Mouse (Mus musculus) bone marrow, adult 2 months (tissue): ENCODE results near the gene Cd209f. TPM values are rescaled to one million over a fixed set of nuclear protein-coding genes. Genes with fewer than 3 reads are reported as not detected.
"Not testable (repeated sequence)": the region's sequence is repeated elsewhere in the genome, so short reads cannot be mapped to it uniquely, and the experiment has no call there.

ENCODE experiments used
- H3K27ac ChIP-seq: fragments of 200-500 bp; 2 replicates; pipeline ENCODE4 v1.5.1; 2012; ENCODE audit warnings: low read depth, mild to moderate bottlenecking, control low read depth, inconsistent platforms, low read length; ENCODE audit not compliant: control insufficient read depth, poor library complexity, insufficient read depth
- H3K4me1 ChIP-seq: fragments of 200-500 bp; 2 replicates; pipeline ENCODE4 v1.6.1; 2011; ENCODE audit warnings: low read length; ENCODE audit not compliant: control insufficient read depth, insufficient read depth
- H3K4me3 ChIP-seq: fragments of 200-500 bp; replicated peaks from 2 replicates; pipeline ENCODE3; 2011; ENCODE audit warnings: mild to moderate bottlenecking, low read depth, low read length, control low read depth; ENCODE audit not compliant: control insufficient read depth
- CTCF ChIP-seq: fragments of 200-500 bp; IDR thresholded peaks from 2 replicates; pipeline ENCODE4 v1.5.1; 2011; ENCODE audit warnings: low read length, control low read depth; ENCODE audit not compliant: control insufficient read depth, insufficient read depth
- POLR2A ChIP-seq: fragments of 200-500 bp; IDR thresholded peaks from 2 replicates; pipeline ENCODE4 v1.6.1; 2011; ENCODE audit warnings: low read depth, mild to moderate bottlenecking, control low read depth, low read length, borderline replicate concordance; ENCODE audit not compliant: control insufficient read depth
- WGBS: fragments of 180-500 bp; shearing (Covaris S2); methylation state at CpG from one replicate; pipeline ENCODE4 v1.1.7; 2018; 5-methylcytosine and 5-hydroxymethylcytosine counted together
- polyA plus RNA-seq: library from polyadenylated mRNA; stranded (reverse); fragments of >200 nt; gene quantifications from 2 replicates; pipeline ENCODE4 v1.2.4, GENCODE M21; 2011; ENCODE audit warnings: low replicate concordance; ENCODE audit not compliant: missing spikeins, insufficient read depth, insufficient read length

Gene Cd209f
- polyA plus RNA-seq, result 6.1 and 12.5 TPM in 2 replicates

DNA sequence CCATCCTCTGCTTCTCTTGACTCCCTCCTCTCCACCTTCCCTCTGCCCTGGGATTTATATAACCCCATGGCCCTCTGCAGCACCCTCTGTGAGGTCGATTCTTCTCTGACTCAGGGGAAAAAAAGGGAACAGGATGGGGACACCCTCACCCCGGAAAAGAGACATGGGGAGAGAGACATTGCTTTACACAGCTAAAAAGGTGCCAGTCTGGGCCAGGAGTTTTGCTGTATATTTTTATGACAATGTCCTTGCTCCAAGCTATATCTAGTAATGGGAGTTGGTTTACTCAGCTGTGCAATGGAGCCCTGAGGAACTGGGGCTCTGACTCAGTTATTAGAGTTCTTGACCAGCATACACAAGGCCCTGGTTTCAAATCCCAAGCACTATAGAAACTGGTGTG lies at the start of gene Cd209f:
Cd209f (minus strand) TSS at position 101 of the 400 bp plus-strand sequence.
- H3K4me3 ChIP-seq, H3K27ac ChIP-seq, H3K4me1 ChIP-seq: not testable (repeated sequence)
- 32% methylated on average over 2 of the region's 2 CpGs for WGBS

DNA sequence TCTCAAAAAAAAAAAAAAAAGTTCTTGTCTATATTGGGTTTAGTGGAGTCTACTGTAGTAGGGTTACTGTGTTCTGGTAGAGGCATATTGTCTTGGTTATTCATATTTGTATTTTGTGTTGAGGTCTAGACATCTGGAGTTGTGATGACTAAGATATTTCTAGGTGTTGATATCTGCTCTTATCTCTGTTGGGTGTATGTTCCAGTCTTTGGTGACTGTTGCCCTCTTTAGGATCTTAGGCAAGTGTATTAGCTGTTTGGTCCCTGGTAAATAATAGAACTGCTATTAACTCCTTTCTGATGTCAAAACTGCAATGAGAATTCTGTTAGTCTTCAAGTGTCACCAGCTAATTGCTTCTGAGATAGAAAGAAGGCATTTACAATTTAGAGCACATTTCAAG lies 49.2 kb upstream of the Cd209f start:
- no peak overlapping the region for H3K27ac ChIP-seq
- TF ChIP-seq POLR2A (no peak), CTCF (no peak)
- H3K4me1 ChIP-seq, result no peaks in the 10 kb centered on the region
- no peak overlapping the region for H3K4me3 ChIP-seq

DNA sequence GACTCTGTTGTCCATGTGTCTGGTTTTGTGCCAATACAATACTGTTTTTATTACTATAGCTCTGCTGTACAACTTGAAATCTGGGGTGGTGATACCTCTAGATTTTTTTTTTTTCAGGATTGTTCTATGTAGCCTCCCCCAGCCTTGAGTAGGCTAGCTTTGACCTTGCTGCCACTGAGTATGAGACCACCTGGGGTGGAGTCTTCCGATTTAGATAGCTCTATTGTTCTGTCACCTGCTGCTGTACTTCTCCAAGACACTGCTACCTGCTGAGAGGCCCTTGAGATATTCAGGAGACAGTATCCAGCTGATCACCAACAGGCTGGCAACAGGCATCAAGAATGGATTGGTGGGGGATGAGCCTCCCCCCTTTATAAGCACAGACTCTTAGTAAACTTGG lies 41.6 kb upstream of the Cd209f start:
- Histone ChIP-seq H3K4me1 (no peaks in the 10 kb centered on the region), H3K4me3 (no peak overlapping the region), H3K27ac (no peak overlapping the region)
- 53% methylated on average over 1 of the region's 1 CpGs for WGBS
- TF ChIP-seq POLR2A (no peak), CTCF (no peak)

DNA sequence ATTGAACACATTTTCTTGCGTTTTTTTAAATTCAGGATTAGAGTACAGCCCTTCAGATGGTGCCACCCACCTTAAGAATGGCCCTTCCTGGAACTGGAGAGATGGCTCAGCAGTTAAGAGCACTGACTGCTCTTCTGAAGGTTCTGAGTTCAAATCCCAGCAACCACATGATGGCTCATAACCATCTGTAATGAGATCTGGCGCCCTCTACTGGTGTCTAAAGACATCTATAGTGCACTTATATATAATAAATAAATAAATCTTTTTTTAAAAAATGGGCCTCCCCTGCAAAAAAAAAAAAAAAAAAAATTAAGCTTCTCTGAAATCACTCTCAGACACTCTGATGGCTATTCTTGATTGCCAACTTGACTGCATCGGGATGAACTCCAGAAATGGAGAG lies 36.1 kb upstream of the Cd209f start:
- Histone ChIP-seq H3K4me3 (no peak overlapping the region), H3K27ac (no peak overlapping the region), H3K4me1 (no peaks in the 10 kb centered on the region)
- WGBS, result 56% methylated on average over 3 of the region's 3 CpGs
- TF ChIP-seq CTCF (no peak), POLR2A (no peak)

DNA sequence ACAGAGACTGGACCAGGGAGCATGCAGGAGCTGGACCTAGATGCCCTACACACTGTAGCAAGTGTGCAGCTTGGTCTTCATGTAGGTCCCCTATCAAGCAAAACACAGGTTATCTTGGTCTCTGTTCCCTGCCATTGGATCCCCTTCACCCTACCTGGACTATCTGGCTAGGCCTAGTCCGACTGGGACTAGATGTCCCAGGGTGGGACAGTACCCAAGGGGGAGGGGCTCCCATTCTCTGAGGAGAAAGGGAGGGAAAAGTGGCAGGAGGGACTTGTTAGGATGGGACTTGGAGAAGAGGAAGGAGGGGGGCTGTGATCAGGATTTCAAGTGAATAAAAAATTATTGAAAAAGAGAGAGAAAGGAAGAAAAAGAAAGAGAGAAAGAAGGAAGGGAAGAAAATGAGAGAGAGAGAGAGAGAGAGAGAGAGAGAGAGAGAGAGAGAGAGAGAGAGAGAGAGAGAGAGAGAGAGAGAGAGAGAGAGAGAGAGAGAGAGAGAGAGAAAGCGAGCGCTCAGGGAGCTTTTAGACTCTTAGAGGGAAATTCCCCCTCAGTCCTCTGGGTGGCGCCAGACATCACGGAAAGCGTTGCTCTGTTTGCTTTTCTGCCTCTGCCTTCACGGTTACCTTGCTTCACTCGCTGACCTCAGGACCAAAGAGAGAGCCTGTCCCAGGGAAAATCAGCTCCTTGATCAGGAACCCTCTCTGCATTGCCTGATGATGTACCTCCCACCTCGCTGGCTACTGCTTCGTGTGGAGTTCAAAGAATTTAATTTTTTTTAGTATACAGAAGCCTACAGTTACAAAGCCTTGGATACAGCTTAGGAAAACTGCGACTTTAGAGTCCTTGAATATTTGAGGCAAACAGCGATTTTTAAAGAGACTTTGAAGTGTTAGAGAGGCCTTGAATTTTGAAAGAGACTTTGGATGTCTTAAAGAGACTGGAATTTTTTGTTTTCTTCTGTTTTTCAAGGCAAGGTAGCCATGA lies 34.3 kb upstream of the Cd209f start:
- H3K4me1 ChIP-seq, result no peaks in the 10 kb centered on the region
- TF ChIP-seq CTCF (peak; percentile 89), POLR2A (no peak)
- WGBS, result 11% methylated on average over 12 of the region's 12 CpGs
- no peak overlapping the region for H3K27ac ChIP-seq
- H3K4me3 ChIP-seq, result no peak overlapping the region

DNA sequence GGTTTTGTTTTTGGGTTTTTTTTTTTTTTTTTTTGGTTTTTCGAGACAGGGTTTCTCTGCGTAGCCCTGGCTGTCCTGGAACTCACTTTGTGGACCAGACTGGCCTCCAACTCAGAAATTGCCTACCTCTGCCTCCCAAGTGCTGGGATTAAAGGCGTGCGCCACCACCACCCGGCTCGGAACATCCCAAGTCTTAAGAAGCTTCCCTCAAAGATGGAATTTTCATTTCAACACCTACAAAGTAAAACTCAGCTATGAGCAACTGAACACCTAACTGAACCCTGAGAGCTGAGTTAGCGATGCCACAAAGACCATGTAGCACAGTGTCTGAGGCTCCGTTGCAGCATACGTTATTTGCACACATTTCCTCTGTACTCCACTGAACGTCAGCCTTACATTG lies 28.2 kb upstream of the Cd209f start, which contains the start of gene Cd209g:
Cd209g (plus strand) TSS at position 301 of the 400 bp plus-strand sequence.
- WGBS, result 88% methylated on average over 10 of the region's 10 CpGs
- Histone ChIP-seq H3K4me3 (no peak within 1 kb of the TSS), H3K4me1 (no peaks in the 10 kb centered on the region), H3K27ac (no peak within 1 kb of the TSS)
- TF ChIP-seq CTCF (no peak), POLR2A (no peak)

DNA sequence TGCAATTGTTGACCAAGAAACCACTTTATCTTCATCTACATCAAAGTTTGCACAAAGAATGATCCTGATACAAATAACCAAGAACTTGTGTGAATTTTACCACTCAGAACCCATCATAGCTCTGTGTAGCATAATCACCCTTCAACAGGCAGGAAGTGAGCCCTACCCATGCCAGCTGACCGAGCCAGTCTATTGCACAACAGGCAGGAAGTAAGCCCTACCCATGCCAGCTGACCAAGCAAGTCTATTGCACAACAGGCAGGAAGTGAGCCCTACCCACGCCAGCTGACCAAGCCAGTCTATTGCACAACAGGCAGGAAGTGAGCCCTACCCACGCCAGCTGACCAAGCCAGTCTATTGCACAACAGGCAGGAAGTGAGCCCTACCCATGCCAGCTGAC lies 17.1 kb downstream of the Cd209f start:
- not testable (repeated sequence) for H3K4me1 ChIP-seq
- 29% methylated on average over 3 of the region's 3 CpGs for WGBS

DNA sequence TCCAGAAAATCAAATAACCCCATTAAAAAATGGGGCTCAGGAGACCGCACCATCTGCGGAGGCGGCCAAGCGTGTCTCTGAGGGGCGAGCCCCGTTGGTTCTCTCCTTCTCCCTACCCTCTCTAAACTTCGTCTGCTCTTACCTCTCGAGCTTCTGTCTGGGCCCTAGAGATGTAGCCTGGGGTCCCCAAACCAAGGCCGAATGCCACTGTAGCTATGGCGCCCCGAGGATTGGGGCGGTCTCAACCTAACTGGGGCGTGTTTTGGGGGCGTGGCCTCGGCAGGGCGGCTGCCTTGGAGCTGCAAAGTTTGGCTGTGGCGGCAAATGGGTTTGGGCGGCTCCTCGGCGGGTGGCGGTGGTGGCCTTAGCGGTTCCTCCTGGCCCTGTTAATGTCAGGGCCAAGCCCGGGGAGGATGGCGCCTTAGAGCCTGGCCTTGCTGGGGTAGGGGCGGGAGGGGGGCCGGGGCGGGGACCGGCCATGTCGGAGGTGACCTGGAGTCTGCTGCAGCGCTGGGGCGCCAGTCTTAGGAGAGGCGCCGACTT lies 18.4 kb downstream of the Cd209f start:
- not testable (repeated sequence) for H3K4me3 ChIP-seq, H3K27ac ChIP-seq, H3K4me1 ChIP-seq
- WGBS, result 50% methylated on average over 33 of the region's 33 CpGs

More for the DNA sequence above, 17.1 kb downstream of the Cd209f start:
- not testable (repeated sequence) for H3K27ac ChIP-seq, H3K4me3 ChIP-seq

Other genes with a start within 250 kb of the Cd209f start
- gene Cd209d, start 227.3 kb downstream of the Cd209f start, polyA plus RNA-seq, result 2.2 and 3.1 TPM in 2 replicates
- gene Cd209b, start 179.0 kb downstream of the Cd209f start, polyA plus RNA-seq, result not detected in 2 replicates
- 2.3 TPM in 1 of 2 replicates, not detected in the other for gene Cd209c, start 151.1 kb downstream of the Cd209f start, polyA plus RNA-seq
- 1.4 TPM in 1 of 2 replicates, not detected in the other for gene Cd209g, start 28.3 kb upstream of the Cd209f start, polyA plus RNA-seq
- 8.7 and 8.8 TPM in 2 replicates for gene Evi5l, start 60.7 kb upstream of the Cd209f start, polyA plus RNA-seq
- gene Prr36, start 111.6 kb upstream of the Cd209f start, polyA plus RNA-seq, result not detected in 2 replicates
- gene Lrrc8e, start 121.0 kb upstream of the Cd209f start, polyA plus RNA-seq, result not detected in 2 replicates
- 88.3 and 112 TPM in 2 replicates for gene Map2k7, start 132.9 kb upstream of the Cd209f start, polyA plus RNA-seq
- gene Gm49320, start 133.0 kb upstream of the Cd209f start, polyA plus RNA-seq, result 1.3 TPM in 1 of 2 replicates, not detected in the other
- gene Tgfbr3l, start 142.4 kb upstream of the Cd209f start, polyA plus RNA-seq, result 12.4 and 16.3 TPM in 2 replicates
- gene Snapc2, start 147.2 kb upstream of the Cd209f start, polyA plus RNA-seq, result 6.0 and 14.2 TPM in 2 replicates
- 3.8 TPM in 1 of 2 replicates, not detected in the other for gene Ctxn1, start 153.4 kb upstream of the Cd209f start, polyA plus RNA-seq
- 46.5 and 48.3 TPM in 2 replicates for gene Timm44, start 170.1 kb upstream of the Cd209f start, polyA plus RNA-seq
- gene Ccl25, start 219.4 kb upstream of the Cd209f start, polyA plus RNA-seq, result 8.7 and 17.5 TPM in 2 replicates
- 21.7 and 28.5 TPM in 2 replicates for gene Elavl1, start 219.6 kb upstream of the Cd209f start, polyA plus RNA-seq